Mouse (Mus musculus): Measurements from ENCODE around the gene Krt32. TPM values are rescaled to one million over a fixed set of nuclear protein-coding genes. Genes with fewer than 3 reads are reported as not detected.

Gene Krt32
- polyA plus RNA-seq, 1 experiment from 2014 or later: not detected

DNA sequence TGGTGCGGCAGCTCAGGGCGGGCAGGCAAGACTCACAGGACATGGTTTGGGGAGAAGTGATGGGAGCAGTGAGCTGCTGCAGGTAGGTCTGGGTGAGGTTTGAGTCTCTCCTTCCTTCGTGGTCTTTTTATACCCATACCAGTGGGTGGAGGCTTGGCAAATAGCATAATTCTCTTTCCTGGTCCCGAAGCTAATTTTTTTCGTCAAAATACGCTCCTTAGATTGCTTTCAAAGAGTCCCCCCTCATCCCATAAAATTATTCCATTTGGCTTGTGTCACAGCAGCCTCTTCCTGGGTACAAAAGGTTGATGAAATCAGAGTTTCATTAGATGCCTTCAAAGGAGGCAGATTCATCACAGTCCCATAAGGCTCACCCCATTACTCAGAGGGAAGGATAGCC is 46.6 kb downstream of the Krt32 start, which contains the start of gene Krt34:
Gene Krt34 (minus strand): TSS at position 101 of the 400 bp plus-strand sequence.
- H3K36me3 ChIP-seq: no peaks in the 10 kb centered on the region
- H3K27ac ChIP-seq (replicated peaks): no peak within 1 kb of the TSS
- no peak within 1 kb of the TSS for H3K4me3 ChIP-seq
- H3K27me3 ChIP-seq: no peaks in the 10 kb centered on the region
- 88% methylated on average over 6 of the region's 6 CpGs for WGBS
- H3K4me1 ChIP-seq: no peaks in the 10 kb centered on the region
- no peak within 1 kb of the TSS for H3K4me2 ChIP-seq (replicated peaks)
- no peak for ATAC-seq (ENCODE audit: low FRiP score, low read depth)
- no peak within 1 kb of the TSS for H3K9ac ChIP-seq (replicated peaks)
- H3K9me3 ChIP-seq: no peaks in the 10 kb centered on the region

Other genes starting within 250 kb of the Krt32 start
- gene Krtap4-16, start 236.6 kb downstream of the Krt32 start, polyA plus RNA-seq (2016; fragmentation: Nextera tagmentation; extraction: Ambion mirVana): not detected in 2 replicates
- gene Gm11568, start 230.3 kb downstream of the Krt32 start, polyA plus RNA-seq (2016; fragmentation: Nextera tagmentation; extraction: Ambion mirVana): not detected in 2 replicates
- not detected in 2 replicates for gene Gm11559, start 223.8 kb downstream of the Krt32 start, polyA plus RNA-seq (2016; fragmentation: Nextera tagmentation; extraction: Ambion mirVana)
- gene Krtap9-1, start 214.8 kb downstream of the Krt32 start, polyA plus RNA-seq (2016; fragmentation: Nextera tagmentation; extraction: Ambion mirVana): not detected in 2 replicates
- gene Gm11567, start 209.0 kb downstream of the Krt32 start, polyA plus RNA-seq (2016; fragmentation: Nextera tagmentation; extraction: Ambion mirVana): not detected in 2 replicates
- gene Krtap31-1, start 180.3 kb downstream of the Krt32 start, polyA plus RNA-seq (2016; fragmentation: Nextera tagmentation; extraction: Ambion mirVana): not detected in 2 replicates
- not detected in 2 replicates for gene Gm11565, start 173.5 kb downstream of the Krt32 start, polyA plus RNA-seq (2016; fragmentation: Nextera tagmentation; extraction: Ambion mirVana)
- gene Krtap31-2, start 151.9 kb downstream of the Krt32 start, polyA plus RNA-seq (2016; fragmentation: Nextera tagmentation; extraction: Ambion mirVana): not detected in 2 replicates
- not detected in 2 replicates for gene Krtap9-5, start 139.8 kb downstream of the Krt32 start, polyA plus RNA-seq (2016; fragmentation: Nextera tagmentation; extraction: Ambion mirVana)
- gene Krtap29-1, start 109.2 kb downstream of the Krt32 start, polyA plus RNA-seq (2016; fragmentation: Nextera tagmentation; extraction: Ambion mirVana): not detected in 2 replicates
- not detected in 2 replicates for gene Krtap16-1, start 101.6 kb downstream of the Krt32 start, polyA plus RNA-seq (2016; fragmentation: Nextera tagmentation; extraction: Ambion mirVana)
- gene Krtap17-1, start 94.2 kb downstream of the Krt32 start, polyA plus RNA-seq (2016; fragmentation: Nextera tagmentation; extraction: Ambion mirVana): not detected in 2 replicates
- not detected in 2 replicates for gene Krt33a, start 72.0 kb downstream of the Krt32 start, polyA plus RNA-seq (2016; fragmentation: Nextera tagmentation; extraction: Ambion mirVana)
- not detected in 2 replicates for gene Krt33b, start 58.4 kb downstream of the Krt32 start, polyA plus RNA-seq (2016; fragmentation: Nextera tagmentation; extraction: Ambion mirVana)
- not detected in 2 replicates for gene Krt34, start 46.7 kb downstream of the Krt32 start, polyA plus RNA-seq (2016; fragmentation: Nextera tagmentation; extraction: Ambion mirVana)
- not detected in 2 replicates for gene Krt31, start 37.7 kb downstream of the Krt32 start, polyA plus RNA-seq (2016; fragmentation: Nextera tagmentation; extraction: Ambion mirVana)
- not detected in 2 replicates for gene Krt35, start 8.0 kb upstream of the Krt32 start, polyA plus RNA-seq (2016; fragmentation: Nextera tagmentation; extraction: Ambion mirVana)
- gene Krt36, start 17.4 kb upstream of the Krt32 start, polyA plus RNA-seq (2016; fragmentation: Nextera tagmentation; extraction: Ambion mirVana): not detected in 2 replicates
- not detected in 2 replicates for gene Krt13, start 33.3 kb upstream of the Krt32 start, polyA plus RNA-seq (2016; fragmentation: Nextera tagmentation; extraction: Ambion mirVana)
- 5.9 and 7.8 TPM in 2 replicates for gene Krt15, start 47.7 kb upstream of the Krt32 start, polyA plus RNA-seq (2016; fragmentation: Nextera tagmentation; extraction: Ambion mirVana)
- gene Krt19, start 60.4 kb upstream of the Krt32 start, polyA plus RNA-seq (2016; fragmentation: Nextera tagmentation; extraction: Ambion mirVana): 3.7 and 5.4 TPM in 2 replicates
- not detected in 2 replicates for gene Krt9, start 105.0 kb upstream of the Krt32 start, polyA plus RNA-seq (2016; fragmentation: Nextera tagmentation; extraction: Ambion mirVana)
- 4.5 and 5.5 TPM in 2 replicates for gene Krt14, start 119.3 kb upstream of the Krt32 start, polyA plus RNA-seq (2016; fragmentation: Nextera tagmentation; extraction: Ambion mirVana)
- not detected in 2 replicates for gene Krt16, start 160.7 kb upstream of the Krt32 start, polyA plus RNA-seq (2016; fragmentation: Nextera tagmentation; extraction: Ambion mirVana)
- 0.56 and 1.1 TPM in 2 replicates for gene Krt17, start 172.8 kb upstream of the Krt32 start, polyA plus RNA-seq (2016; fragmentation: Nextera tagmentation; extraction: Ambion mirVana)
- gene Krt42, start 181.6 kb upstream of the Krt32 start, polyA plus RNA-seq (2016; fragmentation: Nextera tagmentation; extraction: Ambion mirVana): not detected in 2 replicates
- gene Eif1, start 231.7 kb upstream of the Krt32 start, polyA plus RNA-seq (2016; fragmentation: Nextera tagmentation; extraction: Ambion mirVana): 1,467 and 1,563 TPM in 2 replicates
- gene Gast, start 246.2 kb upstream of the Krt32 start, polyA plus RNA-seq (2016; fragmentation: Nextera tagmentation; extraction: Ambion mirVana): 0.97 and 1.2 TPM in 2 replicates